ENCODE assay signal across 30 mouse cellular contexts in genomic region chr13:3822105-3822504, GRCm38 (mm10). TPM values are rescaled to one million over a fixed set of nuclear protein-coding genes. Genes with fewer than 3 reads are reported as not detected.
A peak's percentile ranks its signal among the peaks of the same experiment; 100 is the strongest.
DNase-seq lines count a peak whose midpoint lies in the region; ATAC-seq and TF ChIP-seq lines count a peak whose summit lies in the region.
"Had no signal": no experiment of that assay in that cellular context is flagged by ENCODE, and none has a peak within 500 bp of the region (broad histone marks: within the 10 kb centered on the region; RNA-seq: fewer than 3 reads in every experiment).

No protein-coding gene starts in this region.

- no peaks in the 10 kb centered on the region for H3K36me3 ChIP-seq in lung, postnatal 0 days (ENCODE audit: insufficient read depth, low read length)
- no peaks in the 10 kb centered on the region for H3K36me3 ChIP-seq in intestine, embryonic 16.5 days (ENCODE audit: control insufficient read depth, insufficient read depth, low read length)
- no peaks in the 10 kb centered on the region for H3K36me3 ChIP-seq in midbrain, embryonic 13.5 days
- H3K36me3 ChIP-seq in forebrain, embryonic 10.5 days (replicated peaks), result no peaks in the 10 kb centered on the region
- H3K36me3 ChIP-seq: embryonic facial prominence, embryonic 13.5 days; heart, embryonic 10.5 days; hindbrain, embryonic 15.5 days; limb, embryonic 10.5 days had no signal

- no peak overlapping the region for H3K4me2 ChIP-seq in lung, postnatal 0 days (replicated peaks; ENCODE audit: low read depth, low read length)
- H3K4me2 ChIP-seq in intestine, embryonic 16.5 days (ENCODE audit: low read depth, low read length), result no peak overlapping the region
- H3K4me2 ChIP-seq in midbrain, embryonic 13.5 days (replicated peaks), result no peak overlapping the region
- H3K4me2 ChIP-seq: embryonic facial prominence, embryonic 13.5 days; hindbrain, embryonic 15.5 days had no signal

- H3K9me3 ChIP-seq in lung, postnatal 0 days (ENCODE audit: low read length), result no peaks in the 10 kb centered on the region
- H3K9me3 ChIP-seq in intestine, embryonic 16.5 days (ENCODE audit: control insufficient read depth, low read length), result no peaks in the 10 kb centered on the region
- no peaks in the 10 kb centered on the region for H3K9me3 ChIP-seq in midbrain, embryonic 13.5 days
- H3K9me3 ChIP-seq in forebrain, embryonic 10.5 days, result no peaks in the 10 kb centered on the region
- H3K9me3 ChIP-seq: embryonic facial prominence, embryonic 13.5 days; heart, embryonic 10.5 days; hindbrain, embryonic 15.5 days; limb, embryonic 10.5 days; megakaryocyte, embryonic 14.5 days had no signal

- no peak for TF ChIP-seq POLR2A in lung, adult 2 months (IDR thresholded peaks at IDR 0.05; ENCODE audit: borderline replicate concordance, extremely low read depth, low read depth, low read length)

- ATAC-seq in lung, postnatal 0 days, result peak; percentile 55
- ATAC-seq in intestine, embryonic 16.5 days, result peak; percentile 34; the same call in 1 of the 2 replicates
- no peak for ATAC-seq in midbrain, embryonic 13.5 days
- ATAC-seq: forebrain, embryonic 14.5 days; liver, postnatal 0 days had no signal

- H3K9ac ChIP-seq in lung, postnatal 0 days (replicated peaks; ENCODE audit: low read depth), result no peak overlapping the region
- no peak overlapping the region for H3K9ac ChIP-seq in intestine, embryonic 16.5 days (ENCODE audit: low read depth, low read length)
- no peak overlapping the region for H3K9ac ChIP-seq in midbrain, embryonic 13.5 days (replicated peaks)
- H3K9ac ChIP-seq: embryonic facial prominence, embryonic 13.5 days; hindbrain, embryonic 15.5 days; liver, postnatal 0 days had no signal

- TF ChIP-seq CTCF in lung, postnatal 0 days (IDR thresholded peaks at IDR 0.05), result no peak
- TF ChIP-seq CTCF in lung, adult 2 months (IDR thresholded peaks at IDR 0.05; ENCODE audit: insufficient read depth, low read length), result no peak

- 0 out of 2 replicates have a peak, but pooled peaks have one; percentile 17 for TF ChIP-seq EP300 in lung, postnatal 0 days (IDR thresholded peaks at IDR 0.05)

- WGBS in lung, postnatal 0 days, result 64% methylated on average over 4 of the region's 4 CpGs
- 59% methylated on average over 4 of the region's 4 CpGs for WGBS in lung, adult 2 months
- 51% methylated on average over 4 of the region's 4 CpGs for WGBS in intestine, embryonic 16.5 days
- WGBS in midbrain, embryonic 13.5 days, result 69% methylated on average over 4 of the region's 4 CpGs
- 65% methylated on average over 4 of the region's 4 CpGs for WGBS in forebrain, embryonic 10.5 days

- no peak overlapping the region for H3K4me3 ChIP-seq in lung, postnatal 0 days (ENCODE audit: low read depth, low read length)
- H3K4me3 ChIP-seq in lung, adult 2 months (replicated peaks; ENCODE audit: extremely low read depth, low read depth, low read length), result no peak overlapping the region
- no peak overlapping the region for H3K4me3 ChIP-seq in intestine, embryonic 16.5 days (ENCODE audit: low read length)
- H3K4me3 ChIP-seq in midbrain, embryonic 13.5 days (replicated peaks), result no peak overlapping the region
- no peak overlapping the region for H3K4me3 ChIP-seq in forebrain, embryonic 10.5 days
- H3K4me3 ChIP-seq: embryonic facial prominence, embryonic 13.5 days; gastrocnemius, adult 2 months; heart, embryonic 10.5 days; hindbrain, embryonic 15.5 days; left cerebral cortex, adult 2 months; limb, embryonic 10.5 days; megakaryocyte, embryonic 14.5 days had no signal

- peak; percentile 39 for DNase-seq in lung, postnatal 0 days (ENCODE audit: low spot score)
- no peak for DNase-seq in lung, adult 2 months
- peak; percentile 64 for DNase-seq in NIH3T3 (ENCODE audit: low read depth)
- DNase-seq in kidney, postnatal 25 days, result no peak
- DNase-seq in forebrain, embryonic 10.5 days (ENCODE audit: extremely low spot score, low spot score), result no peak
- DNase-seq: cerebellum, adult 11-12 months; cerebellum, postnatal 14 days; gastrocnemius, adult 2 months; kidney, adult 11 months; liver; liver, postnatal 0 days; lung, postnatal 14 days; midbrain, embryonic 14.5 days; right cerebral cortex, adult 18-20 months; right cerebral cortex, postnatal 4 days; thymus, adult 2 months had no signal

- H3K4me1 ChIP-seq in lung, postnatal 0 days (ENCODE audit: insufficient read depth, low read depth, low read length), result no peaks in the 10 kb centered on the region
- no peaks in the 10 kb centered on the region for H3K4me1 ChIP-seq in lung, adult 2 months (ENCODE audit: control insufficient read depth, insufficient read depth, low read length)
- H3K4me1 ChIP-seq in intestine, embryonic 16.5 days (ENCODE audit: control insufficient read depth, insufficient read depth, low read length), result no peaks in the 10 kb centered on the region; the same call in 1 of the 2 replicates
- no peaks in the 10 kb centered on the region for H3K4me1 ChIP-seq in midbrain, embryonic 13.5 days (replicated peaks)
- no peaks in the 10 kb centered on the region for H3K4me1 ChIP-seq in forebrain, embryonic 10.5 days
- H3K4me1 ChIP-seq: embryonic facial prominence, embryonic 13.5 days; heart, embryonic 10.5 days; hindbrain, embryonic 15.5 days; limb, embryonic 10.5 days had no signal

- no peak overlapping the region for H3K27ac ChIP-seq in lung, postnatal 0 days (ENCODE audit: low read length)
- no peak overlapping the region for H3K27ac ChIP-seq in intestine, embryonic 16.5 days (ENCODE audit: low read length)
- H3K27ac ChIP-seq in midbrain, embryonic 13.5 days, result no peak overlapping the region
- H3K27ac ChIP-seq in forebrain, embryonic 10.5 days, result no peak overlapping the region
- H3K27ac ChIP-seq: embryonic facial prominence, embryonic 13.5 days; gastrocnemius, adult 2 months; heart, embryonic 10.5 days; hindbrain, embryonic 15.5 days; kidney, postnatal 0 days; left cerebral cortex, adult 2 months; limb, embryonic 10.5 days had no signal

- no peaks in the 10 kb centered on the region for H3K27me3 ChIP-seq in lung, postnatal 0 days (replicated peaks; ENCODE audit: insufficient read depth, low read length)
- H3K27me3 ChIP-seq in intestine, embryonic 16.5 days (replicated peaks; ENCODE audit: control insufficient read depth, insufficient read depth, low read length), result no peaks in the 10 kb centered on the region
- no peaks in the 10 kb centered on the region for H3K27me3 ChIP-seq in midbrain, embryonic 13.5 days
- H3K27me3 ChIP-seq in forebrain, embryonic 10.5 days (ENCODE audit: poor library complexity, severe bottlenecking), result no peaks in the 10 kb centered on the region
- H3K27me3 ChIP-seq: embryonic facial prominence, embryonic 13.5 days; hindbrain, embryonic 15.5 days had no signal

RNA-seq across cellular contexts. Expression of gene Calm4, which starts 15.5 kb away (rescaled TPM):
- polyA plus RNA-seq in lung, postnatal 0 days (2015; fragmentation: Nextera tagmentation; extraction: Ambion mirVana), result not detected in 2 replicates
- 56.0 TPM in 1 of 2 replicates, not detected in the other for polyA plus RNA-seq in lung, adult 2 months (2012; rRNA removed)
- polyA plus RNA-seq in intestine, embryonic 16.5 days (2015; fragmentation: Nextera tagmentation; extraction: Ambion mirVana), result 0.39 TPM in 1 of 2 replicates, not detected in the other
- not detected in 2 replicates for polyA plus RNA-seq in midbrain, embryonic 13.5 days (2015; fragmentation: Nextera tagmentation; extraction: Ambion mirVana)
- not detected in 2 replicates for polyA plus RNA-seq in forebrain, embryonic 10.5 days (2016; fragmentation: Nextera tagmentation; extraction: Ambion mirVana)
- polyA plus RNA-seq: forebrain, embryonic 14.5 days; frontal cortex, adult 2 months; heart, embryonic 10.5 days; heart, embryonic 16.5 days; kidney, postnatal 0 days; limb, embryonic 10.5 days; liver, postnatal 0 days; midbrain, embryonic 14.5 days; neural tube, embryonic 14.5 days; stomach, embryonic 14.5 days had no signal

RNA-seq across cellular contexts. Expression of gene Calml3, which starts 18.0 kb away (rescaled TPM):
- polyA plus RNA-seq in lung, postnatal 0 days (2015; fragmentation: Nextera tagmentation; extraction: Ambion mirVana), result 0.19 and 0.21 TPM in 2 replicates
- polyA plus RNA-seq in lung, adult 2 months (2012; rRNA removed), result 3.6 and 81.6 TPM in 2 replicates
- polyA plus RNA-seq in intestine, embryonic 16.5 days (2015; fragmentation: Nextera tagmentation; extraction: Ambion mirVana), result not detected in 2 replicates
- polyA plus RNA-seq in midbrain, embryonic 13.5 days (2015; fragmentation: Nextera tagmentation; extraction: Ambion mirVana), result not detected in 2 replicates
- not detected in 2 replicates for polyA plus RNA-seq in forebrain, embryonic 10.5 days (2016; fragmentation: Nextera tagmentation; extraction: Ambion mirVana)
- polyA plus RNA-seq: forebrain, embryonic 14.5 days; frontal cortex, adult 2 months; heart, embryonic 10.5 days; limb, embryonic 10.5 days; liver, postnatal 0 days; midbrain, embryonic 14.5 days; neural tube, embryonic 14.5 days had no signal

RNA-seq across cellular contexts. Expression of gene Calm5, which starts 31.9 kb away (rescaled TPM):
- polyA plus RNA-seq in lung, postnatal 0 days (2015; fragmentation: Nextera tagmentation; extraction: Ambion mirVana), result not detected in 2 replicates
- not detected in 2 replicates for polyA plus RNA-seq in lung, adult 2 months (2012; rRNA removed)
- polyA plus RNA-seq in intestine, embryonic 16.5 days (2015; fragmentation: Nextera tagmentation; extraction: Ambion mirVana), result not detected in 2 replicates
- not detected in 2 replicates for polyA plus RNA-seq in midbrain, embryonic 13.5 days (2015; fragmentation: Nextera tagmentation; extraction: Ambion mirVana)
- not detected in 2 replicates for polyA plus RNA-seq in forebrain, embryonic 10.5 days (2016; fragmentation: Nextera tagmentation; extraction: Ambion mirVana)
- polyA plus RNA-seq: embryonic facial prominence, embryonic 13.5 days; forebrain, embryonic 14.5 days; frontal cortex, adult 2 months; heart, embryonic 10.5 days; heart, embryonic 16.5 days; hindbrain, embryonic 15.5 days; kidney, postnatal 0 days; limb, embryonic 10.5 days; liver, postnatal 0 days; midbrain, embryonic 14.5 days; neural tube, embryonic 14.5 days; stomach, embryonic 14.5 days; thymus, adult 2 months had no signal

Comparison
In these comparisons a context has a peak if more than half of its experiments do, and no peak if none do; other contexts are left out.
1. DNase-seq: peak in lung, postnatal 0 days (single experiment) and NIH3T3 (single experiment); none in lung, adult 2 months (single experiment), kidney, postnatal 25 days (0 of 2) and forebrain, embryonic 10.5 days (single experiment).